Mouse (Mus musculus) stomach, postnatal 0 days (tissue): ENCODE results near the gene St8sia2. TPM values are rescaled to one million over a fixed set of nuclear protein-coding genes. Genes with fewer than 3 reads are reported as not detected.

ENCODE experiments used
- ATAC-seq: fragments of 200-750 bp; cut with Nextera tagmentation; 2 replicates; pipeline ENCODE4 v1.8.0; 2017; ENCODE audit not compliant: low FRiP score, low TSS enrichment
- DNase-seq: peaks from one replicate; pipeline ENCODE4 v3.0.0-alpha.2; 2016; ENCODE audit warnings: low spot score
- H3K27ac ChIP-seq: fragments of 300-500 bp; sonication (generic); replicated peaks from 2 replicates; pipeline ENCODE4 v1.5.1; 2014; ENCODE audit warnings: mild to moderate bottlenecking, control low read depth
- H3K27me3 ChIP-seq: fragments of 300-500 bp; sonication (generic); 2 replicates; pipeline ENCODE4 v1.6.1; 2014; ENCODE audit warnings: low read length; ENCODE audit not compliant: control insufficient read depth, insufficient read depth
- H3K36me3 ChIP-seq: fragments of 300-500 bp; sonication (generic); 2 replicates; pipeline ENCODE4 v1.6.1; 2014; ENCODE audit warnings: low read length, mixed read lengths; ENCODE audit not compliant: control insufficient read depth, insufficient read depth
- H3K4me1 ChIP-seq: fragments of 300-500 bp; sonication (generic); replicated peaks from 2 replicates; pipeline ENCODE4 v1.6.1; 2014; ENCODE audit warnings: antibody characterized with exemption; ENCODE audit not compliant: control insufficient read depth, insufficient read depth
- H3K4me2 ChIP-seq: fragments of 300-500 bp; sonication (generic); replicated peaks from 2 replicates; pipeline ENCODE4 v1.6.1; 2014; ENCODE audit warnings: low read depth, mild to moderate bottlenecking, control low read depth, moderate library complexity
- H3K4me3 ChIP-seq: fragments of 300-500 bp; sonication (generic); 2 replicates; pipeline ENCODE4 v1.5.1; 2014; ENCODE audit warnings: low read depth, low read length, control low read depth
- H3K9ac ChIP-seq: fragments of 300-500 bp; sonication (generic); 2 replicates; pipeline ENCODE4 v1.6.1; 2014; ENCODE audit warnings: mild to moderate bottlenecking, low read length, control low read depth, mixed read lengths
- H3K9me3 ChIP-seq: fragments of 300-500 bp; sonication (generic); 2 replicates; pipeline ENCODE4 v1.6.1; 2016; ENCODE audit warnings: low read length; ENCODE audit not compliant: control insufficient read depth
- CTCF ChIP-seq: IDR thresholded peaks from 2 replicates; pipeline ENCODE4 v1.5.1; 2016; ENCODE audit warnings: antibody characterized with exemption, low read depth, mild to moderate bottlenecking, moderate library complexity
- EP300 ChIP-seq: optimal IDR thresholded peaks from 2 replicates; pipeline ENCODE3; 2016; ENCODE audit warnings: antibody characterized with exemption
- WGBS: fragments of 180-500 bp; shearing (Covaris S2); extraction: QIAGEN DNeasy Blood & Tissue Kit; methylation state at CpG from one replicate; pipeline ENCODE4 v1.1.7; 2014; 5-methylcytosine and 5-hydroxymethylcytosine counted together
- polyA plus RNA-seq: library from polyadenylated mRNA; unstranded; fragments of >200 nt; fragmentation: Nextera tagmentation; extraction: Ambion mirVana; gene quantifications from 2 replicates; pipeline ENCODE4 v1.2.1, GENCODE M21; 2015

Gene St8sia2
- polyA plus RNA-seq, 1 experiment from 2014 or later, result 1.0 TPM

DNA sequence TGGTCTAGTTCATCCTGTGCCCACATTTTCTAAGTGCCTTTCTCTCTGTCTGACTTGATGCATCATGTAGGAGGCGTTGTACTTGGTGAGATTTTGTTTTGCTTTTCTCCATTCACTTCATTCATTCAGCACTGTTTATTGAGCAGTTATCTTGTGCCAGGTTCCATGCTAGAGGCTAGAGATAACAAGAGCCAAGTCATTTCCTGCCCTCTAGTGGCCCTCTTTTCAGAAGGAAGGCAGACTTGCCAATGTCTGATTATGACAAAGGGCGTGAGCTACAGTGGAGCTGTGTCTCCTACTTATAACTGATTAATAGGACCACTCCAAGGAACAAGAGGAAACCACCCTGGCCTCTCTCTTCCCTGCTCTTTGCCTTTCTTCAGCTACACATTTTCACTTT lies 3.1 kb upstream of the St8sia2 start:
- Histone ChIP-seq H3K27ac (no peak overlapping the region), H3K9me3 (no peaks in the 10 kb centered on the region), H3K4me3 (no peak overlapping the region), H3K9ac (no peak overlapping the region), H3K36me3 (no peaks in the 10 kb centered on the region), H3K4me2 (no peak overlapping the region), H3K27me3 (no peaks in the 10 kb centered on the region), H3K4me1 (no peaks in the 10 kb centered on the region)
- TF ChIP-seq CTCF (peak; percentile 56), EP300 (no peak)
- DNase-seq (no peak), ATAC-seq (no peak)
- WGBS, result 78% methylated on average over 2 of the region's 2 CpGs

DNA sequence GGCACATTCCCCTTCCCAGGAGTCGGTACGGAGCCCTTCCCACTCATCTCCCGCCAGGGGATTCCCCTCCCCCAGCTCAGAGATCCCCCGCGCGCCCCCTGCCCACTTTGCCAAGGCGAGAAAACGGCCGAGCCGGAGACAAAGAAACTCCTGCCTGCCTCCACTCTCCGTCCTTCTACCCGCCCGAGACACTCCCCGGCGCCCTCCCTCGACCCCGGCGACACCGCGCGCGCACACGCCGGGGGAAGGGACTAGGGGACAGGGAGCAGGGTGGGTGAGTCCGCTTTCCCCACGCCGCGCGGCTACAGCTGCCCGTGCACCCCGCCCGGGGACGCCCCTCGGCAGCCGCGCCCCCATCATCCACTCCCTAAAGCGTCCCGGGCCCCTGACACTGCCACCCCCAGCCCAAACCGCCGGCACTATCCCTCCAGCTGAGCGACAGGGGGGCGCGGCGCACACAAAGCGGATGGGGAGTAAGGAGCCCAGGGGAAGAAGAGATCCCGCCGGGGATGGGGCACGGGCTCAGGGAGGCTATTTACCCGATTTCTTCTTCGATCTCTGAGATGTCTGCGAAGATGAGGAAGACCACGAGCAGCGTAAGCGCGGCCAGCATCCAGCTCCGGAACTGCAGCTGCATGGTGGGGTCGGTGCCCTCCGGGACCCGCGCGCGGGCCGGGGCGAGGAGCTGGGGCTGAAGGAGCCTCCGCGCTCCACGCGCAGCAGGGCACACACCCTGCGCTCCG lies 461 bp downstream of the St8sia2 start:
- WGBS, result 0% methylated on average over 56 of the region's 70 CpGs
- peak; percentile 28 for DNase-seq
- 0 out of 2 replicates have a peak overlapping the region, but pooled peaks have one; percentile 18 for H3K27ac ChIP-seq

DNA sequence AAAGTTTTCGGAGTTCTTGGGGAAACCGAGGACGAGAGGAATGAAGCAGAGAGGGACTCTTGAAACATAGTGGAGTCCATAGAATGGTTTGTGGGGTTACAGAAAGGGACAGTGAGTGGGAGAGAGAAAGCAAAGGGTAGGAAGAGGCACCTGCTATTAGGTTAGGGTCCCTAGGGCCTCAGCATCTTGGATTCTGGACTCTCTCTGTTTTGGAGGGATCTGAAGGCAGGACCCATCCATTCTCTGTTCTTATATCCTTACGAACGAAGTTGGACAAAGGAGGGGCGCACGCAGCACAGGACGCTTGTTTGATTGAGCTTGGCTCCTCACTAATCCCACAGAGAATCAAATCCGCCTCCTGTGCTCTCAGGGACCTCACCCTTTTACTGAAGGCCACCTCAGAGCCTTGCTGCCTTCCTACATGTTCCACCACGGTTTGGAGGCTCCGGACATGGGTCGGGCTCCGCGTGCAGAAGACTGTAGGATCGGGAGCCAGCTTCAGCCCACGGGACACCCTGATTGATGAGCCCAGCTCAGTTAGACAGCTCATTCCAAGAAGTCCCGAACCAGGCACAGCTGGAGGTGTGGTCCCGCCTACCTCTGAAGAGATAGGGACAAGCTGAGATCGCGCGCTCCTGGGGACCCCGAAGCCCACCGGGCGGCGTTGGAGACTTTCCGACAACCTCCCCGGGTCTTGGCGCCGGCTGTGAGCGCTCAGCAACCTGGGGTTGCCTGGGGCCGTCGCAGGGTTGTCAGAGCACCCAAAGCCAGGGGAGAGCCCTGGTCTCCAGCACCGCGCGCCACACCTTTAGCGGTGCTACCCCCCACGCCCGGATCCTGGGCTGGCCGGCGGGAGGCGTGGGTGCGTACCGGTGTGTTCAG lies 1.3 kb downstream of the St8sia2 start:
- DNase-seq (peak; percentile 24), ATAC-seq (no peak)

More for the DNA sequence above, 461 bp downstream of the St8sia2 start:
- Histone ChIP-seq H3K4me2 (peak overlapping the region; percentile 97), H3K27me3 (no peaks in the 10 kb centered on the region), H3K9ac (peak overlapping the region; percentile 59), H3K36me3 (no peaks in the 10 kb centered on the region), H3K4me1 (no peaks in the 10 kb centered on the region), H3K9me3 (no peaks in the 10 kb centered on the region), H3K4me3 (peak overlapping the region; percentile 65)
- no peak for TF ChIP-seq CTCF
- TF ChIP-seq EP300, result no peak
- peak; percentile 31; the same call in 1 of the 2 replicates for ATAC-seq

DNA sequence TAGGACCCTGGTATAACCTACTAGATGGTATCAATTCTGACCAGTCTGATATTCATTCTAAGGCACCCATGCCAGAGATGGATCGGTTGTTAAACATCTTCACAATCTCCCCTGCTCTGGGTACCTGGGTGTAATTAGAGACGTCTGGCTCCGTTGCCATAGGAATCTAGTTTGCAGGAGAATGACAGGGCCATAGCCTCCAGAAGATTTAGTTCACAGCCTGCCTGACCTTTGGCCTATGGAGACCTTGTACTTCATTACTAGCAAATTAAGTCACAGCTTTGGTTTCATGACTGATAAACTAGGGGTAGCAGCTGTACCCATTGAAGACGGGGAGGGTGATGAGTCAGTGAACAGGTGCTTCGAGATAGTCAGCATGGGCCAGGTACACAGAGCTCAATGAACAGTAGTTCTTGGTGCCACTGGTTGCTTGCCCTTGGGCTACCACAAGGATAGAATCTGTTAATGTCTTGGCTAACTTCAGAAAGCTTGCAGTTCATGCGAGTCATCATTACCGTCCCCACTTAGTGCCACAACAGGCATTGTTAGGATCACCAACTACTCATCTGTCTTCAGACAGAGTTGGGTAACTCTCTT lies 4.4 kb downstream of the St8sia2 start:
- Histone ChIP-seq H3K4me2 (no peak overlapping the region), H3K9ac (no peak overlapping the region), H3K9me3 (no peaks in the 10 kb centered on the region), H3K36me3 (no peaks in the 10 kb centered on the region), H3K4me3 (no peak overlapping the region), H3K4me1 (no peaks in the 10 kb centered on the region), H3K27me3 (no peaks in the 10 kb centered on the region), H3K27ac (no peak overlapping the region)
- TF ChIP-seq CTCF, result no peak
- TF ChIP-seq EP300, result no peak
- no peak for DNase-seq
- 66% methylated on average over 7 of the region's 7 CpGs for WGBS
- ATAC-seq, result no peak

More for the DNA sequence above, 1.3 kb downstream of the St8sia2 start:
- H3K4me1 ChIP-seq, result no peaks in the 10 kb centered on the region
- 4% methylated on average over 43 of the region's 43 CpGs for WGBS
- peak overlapping the region; percentile 65 for H3K4me3 ChIP-seq
- H3K36me3 ChIP-seq, result no peaks in the 10 kb centered on the region
- H3K9ac ChIP-seq, result peak overlapping the region; percentile 59
- TF ChIP-seq EP300 (no peak), CTCF (no peak)
- peak overlapping the region; percentile 97 for H3K4me2 ChIP-seq
- no peaks in the 10 kb centered on the region for H3K27me3 ChIP-seq
- no peaks in the 10 kb centered on the region for H3K9me3 ChIP-seq
- no peak overlapping the region for H3K27ac ChIP-seq

DNA sequence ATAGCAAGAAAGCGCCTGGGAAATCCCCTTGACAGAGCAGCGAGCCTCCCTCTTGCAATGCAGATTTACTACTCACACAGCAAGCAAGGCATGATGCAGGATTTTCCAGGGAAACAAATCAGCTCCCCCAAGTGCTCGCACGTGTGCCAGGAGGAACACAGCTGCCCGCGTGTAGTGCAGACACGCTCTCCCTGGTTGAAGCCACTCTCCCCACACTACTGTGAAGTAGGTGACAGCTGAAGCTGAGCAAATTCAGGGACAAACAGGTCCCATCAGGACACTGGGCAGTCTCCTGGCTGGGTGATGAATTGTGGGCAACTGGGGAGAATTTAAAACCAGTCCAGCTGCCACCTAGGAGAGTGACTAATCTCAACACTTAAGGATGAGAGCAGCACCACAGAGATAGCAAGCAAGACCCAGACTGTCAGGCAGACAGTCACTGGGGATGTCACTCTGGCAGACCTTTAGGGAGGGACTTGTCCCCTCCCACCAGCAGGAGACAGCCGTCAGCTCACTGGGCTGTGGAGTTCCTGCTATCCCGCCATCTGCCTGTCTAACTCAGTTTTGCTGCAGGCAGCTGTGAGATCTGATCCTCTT lies 6.6 kb downstream of the St8sia2 start:
- Histone ChIP-seq H3K4me2 (no peak overlapping the region), H3K9ac (no peak overlapping the region), H3K27ac (no peak overlapping the region), H3K9me3 (no peaks in the 10 kb centered on the region), H3K4me3 (no peak overlapping the region), H3K4me1 (no peaks in the 10 kb centered on the region), H3K27me3 (no peaks in the 10 kb centered on the region), H3K36me3 (no peaks in the 10 kb centered on the region)
- 39% methylated on average over 9 of the region's 9 CpGs for WGBS
- TF ChIP-seq CTCF (peak; percentile 31; the same call in 1 of the 2 replicates), EP300 (no peak)
- ATAC-seq (no peak), DNase-seq (no peak)
